Mouse (Mus musculus): ENCODE measurements around the gene Shroom3.
A peak's percentile ranks its signal among the peaks of the same experiment; 100 is the strongest.

Gene Shroom3

GRCm38 (mm10) chr5:92810922-92811533 is 127.8 kb downstream of the Shroom3 start:
- no peak for DNase-seq

- no peak for DNase-seq
These were observed 128.5 kb downstream of the Shroom3 start for GRCm38 (mm10) chr5:92811761-92812160.

DNA sequence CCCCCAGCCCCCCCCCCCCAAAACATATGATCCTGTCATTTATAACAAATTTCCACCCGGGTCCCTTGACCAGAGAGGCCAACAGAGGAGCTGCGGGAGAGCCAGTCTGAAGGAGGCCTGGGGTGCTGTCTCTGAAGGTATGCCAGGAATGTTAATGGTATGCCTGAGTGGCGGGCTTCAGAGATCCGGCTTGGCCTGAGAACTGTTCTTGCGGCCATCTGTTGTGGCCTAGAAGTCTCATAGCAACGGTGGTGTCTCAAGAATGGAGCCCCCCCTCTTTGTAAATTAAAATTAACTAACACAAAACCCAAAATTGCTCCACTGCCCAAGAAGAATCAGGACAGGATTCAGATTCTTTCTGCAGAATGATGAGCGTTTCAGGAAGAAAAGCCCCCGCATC is 129.7 kb downstream of the Shroom3 start:
- peak; percentile 26 for DNase-seq

DNA sequence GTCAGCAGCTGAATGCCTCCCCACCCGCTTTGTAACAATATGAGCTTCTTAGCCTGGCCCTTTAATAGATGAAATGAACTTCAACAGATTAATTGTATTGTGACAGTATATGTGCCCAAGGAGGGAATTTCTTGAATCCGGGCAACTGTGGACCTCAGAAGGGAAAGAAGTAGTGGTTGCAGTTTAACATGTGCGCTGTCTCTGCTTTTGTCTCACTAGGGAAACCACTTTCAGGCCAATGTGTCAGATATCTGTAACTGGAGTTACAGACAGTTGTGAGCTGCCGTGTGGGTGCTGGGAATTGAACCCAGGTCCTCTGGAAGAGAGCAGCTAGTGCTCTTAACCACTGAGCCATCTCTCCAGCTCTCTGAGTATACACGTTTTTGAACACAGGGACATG is 130.3 kb downstream of the Shroom3 start:
- no peak for DNase-seq

DNA sequence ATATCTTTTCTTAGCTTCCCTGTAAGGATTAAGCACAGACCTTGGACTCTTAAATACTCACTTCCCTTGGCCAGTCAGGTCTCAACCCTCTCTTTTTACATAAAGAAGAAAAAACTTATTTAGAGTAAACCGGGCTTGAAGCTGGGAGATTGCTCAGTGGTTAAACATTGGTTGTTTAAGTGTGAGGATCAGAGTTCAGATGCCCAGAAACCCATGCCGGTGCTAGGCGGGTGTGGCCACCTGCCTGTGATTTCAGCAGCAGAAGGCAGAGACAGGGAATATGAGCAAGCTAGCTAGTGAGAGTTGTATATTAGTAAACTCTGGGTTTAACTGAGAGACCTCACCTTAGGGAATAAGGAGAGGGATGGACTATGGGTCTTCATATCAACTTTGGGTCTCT is 131.4 kb downstream of the Shroom3 start:
- DNase-seq: no peak

GRCm38 (mm10) chr5:92817122-92817822 is 134.0 kb downstream of the Shroom3 start:
- DNase-seq: no peak

DNA sequence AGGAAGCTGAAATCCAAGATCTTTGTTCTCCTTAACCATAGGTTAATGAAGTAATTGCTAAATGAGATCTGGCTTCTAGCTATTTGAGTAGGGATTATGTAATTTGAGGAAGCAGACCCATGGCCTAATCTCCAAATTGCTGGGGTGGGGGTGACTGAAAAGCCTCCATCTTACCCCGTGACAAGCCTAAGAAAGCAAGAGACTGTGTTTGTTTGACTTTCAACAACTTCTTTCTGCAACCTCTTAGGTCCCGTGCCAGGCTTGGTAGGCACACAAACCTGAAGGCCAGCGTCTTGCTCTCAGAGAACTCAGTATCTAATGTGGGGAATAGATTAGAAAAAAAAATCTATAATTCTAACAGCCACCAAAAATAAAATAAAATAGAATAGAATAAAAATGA is 138.1 kb downstream of the Shroom3 start:
- DNase-seq: no peak

DNA sequence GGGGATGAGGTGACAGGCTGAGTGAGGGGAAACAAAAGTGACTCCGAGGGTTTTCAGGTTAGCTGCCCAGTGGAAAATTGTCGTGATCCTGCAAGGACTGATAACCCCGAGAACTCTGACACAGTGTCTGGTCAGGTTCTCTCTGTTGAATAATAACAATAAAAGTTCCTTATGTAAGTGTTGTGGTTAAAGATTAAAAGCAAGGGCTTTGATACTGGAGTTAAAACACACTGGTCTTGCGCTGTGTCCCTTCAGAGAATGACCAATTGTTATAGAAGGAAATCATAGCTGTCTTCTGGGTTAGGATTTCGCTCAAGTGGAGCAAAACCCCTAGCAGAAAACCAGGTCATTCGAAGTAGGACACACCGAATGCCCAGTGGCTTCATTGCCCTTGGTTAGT is 140.3 kb downstream of the Shroom3 start:
- DNase-seq: no peak

GRCm38 (mm10) chr5:92824304-92825009 is 141.2 kb downstream of the Shroom3 start:
- no peak for DNase-seq

DNA sequence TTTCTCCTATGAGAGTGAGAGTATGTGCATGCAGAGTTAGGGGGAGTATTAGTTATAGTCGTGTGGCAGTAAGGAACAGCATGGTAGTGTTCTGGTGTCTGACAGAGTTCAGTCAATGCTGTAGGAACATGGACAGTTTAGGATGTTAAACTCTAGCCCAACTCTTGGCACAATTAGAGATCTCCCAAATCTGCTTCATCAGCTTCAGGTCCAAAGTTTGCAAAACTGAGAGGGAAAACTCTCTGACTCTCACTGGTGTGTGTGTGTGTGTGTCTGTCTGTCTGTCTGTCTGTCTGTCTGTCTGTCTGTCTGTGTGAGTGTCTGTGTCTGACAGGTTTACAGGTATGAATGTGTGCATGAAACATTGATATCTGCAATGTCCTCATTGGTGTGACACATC is 147.2 kb downstream of the Shroom3 start:
- DNase-seq: no peak

DNA sequence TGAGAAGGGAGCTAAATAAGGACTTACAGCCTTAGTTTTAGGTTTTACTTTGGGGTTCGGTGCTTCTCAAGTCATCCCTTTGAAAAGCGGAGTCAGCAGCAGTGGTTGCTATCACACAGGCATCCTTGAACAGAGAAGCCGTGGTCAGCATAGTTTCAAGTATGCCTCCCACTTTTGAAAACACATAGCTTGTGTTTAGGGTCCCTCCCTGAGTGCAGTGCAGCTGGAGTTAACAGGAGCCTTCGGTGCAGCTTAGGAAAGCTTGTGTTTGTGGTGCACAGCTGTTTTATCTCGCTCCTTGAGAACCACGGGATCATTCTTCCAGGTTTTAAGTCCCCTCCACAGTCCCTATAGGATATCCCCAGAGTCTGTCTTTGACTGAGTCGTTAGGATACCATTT is 151.3 kb downstream of the Shroom3 start:
- DNase-seq: no peak

GRCm38 (mm10) chr5:92837311-92837710 is 154.1 kb downstream of the Shroom3 start:
- no peak for DNase-seq

- no peak for DNase-seq
These were observed 155.1 kb downstream of the Shroom3 start for GRCm38 (mm10) chr5:92838351-92838784.

GRCm38 (mm10) chr5:92839314-92839713 is 156.1 kb downstream of the Shroom3 start:
- DNase-seq: no peak

DNA sequence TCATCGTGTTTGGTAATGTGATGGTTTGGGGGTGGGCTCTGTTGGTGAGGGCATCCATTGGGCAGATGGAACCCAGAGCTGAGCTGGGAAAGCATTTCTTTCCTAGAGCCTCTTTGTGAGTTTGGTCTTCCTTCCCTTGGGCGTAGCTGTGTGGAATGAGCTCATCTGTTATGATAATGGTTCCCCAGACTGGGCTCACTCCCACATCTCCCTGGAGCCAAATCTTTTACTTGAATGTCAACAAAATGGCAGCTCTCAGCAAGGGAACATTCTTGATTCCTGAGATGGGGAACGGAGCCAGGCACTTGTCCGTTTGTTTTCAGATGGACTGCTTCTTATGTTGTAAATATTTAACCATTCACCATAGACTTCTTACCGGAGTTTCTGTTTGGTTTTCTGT is 158.2 kb downstream of the Shroom3 start:
- DNase-seq: no peak

DNA sequence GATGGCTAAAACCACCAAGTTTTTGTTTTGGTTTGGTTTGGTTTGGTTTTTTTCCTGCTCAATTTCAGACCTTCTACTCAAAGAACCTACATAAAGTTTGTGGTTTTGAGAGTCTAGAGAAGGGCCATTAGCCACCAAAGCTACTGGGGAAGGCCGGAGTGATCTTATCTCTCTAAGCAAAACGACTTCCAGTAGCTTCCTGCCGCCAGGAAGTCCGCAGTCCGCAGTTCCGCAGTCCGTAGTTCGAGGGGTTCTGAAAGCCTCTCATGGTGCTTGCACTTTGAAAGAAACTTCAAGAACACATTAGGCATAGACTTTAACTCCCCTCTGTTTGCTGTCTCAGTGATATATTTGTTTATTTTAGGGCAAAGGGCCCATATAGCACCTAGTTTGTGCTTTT is 159.2 kb downstream of the Shroom3 start:
- DNase-seq: no peak

DNA sequence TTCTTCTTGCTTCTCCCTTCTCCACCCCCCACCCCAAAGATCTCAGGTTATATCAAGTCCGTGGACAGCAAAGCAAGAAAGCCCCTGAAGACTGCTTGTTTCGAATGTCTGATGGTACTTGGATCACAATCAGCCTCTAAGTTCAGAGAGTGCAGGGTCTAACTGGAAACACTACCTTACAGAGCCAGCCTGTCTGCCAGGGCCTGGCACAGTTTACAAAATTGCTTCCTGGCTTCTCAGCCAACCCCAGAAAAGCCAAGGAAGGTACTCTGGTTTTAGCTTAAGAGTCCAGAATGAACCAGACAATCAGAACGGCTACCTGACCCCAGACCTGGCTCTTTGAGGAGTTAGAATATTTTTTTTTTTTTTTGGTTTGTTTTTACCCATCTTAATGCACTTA is 159.6 kb downstream of the Shroom3 start:
- DNase-seq: no peak

- DNase-seq: no peak
These were observed 160.9 kb downstream of the Shroom3 start for GRCm38 (mm10) chr5:92843850-92844785.

DNA sequence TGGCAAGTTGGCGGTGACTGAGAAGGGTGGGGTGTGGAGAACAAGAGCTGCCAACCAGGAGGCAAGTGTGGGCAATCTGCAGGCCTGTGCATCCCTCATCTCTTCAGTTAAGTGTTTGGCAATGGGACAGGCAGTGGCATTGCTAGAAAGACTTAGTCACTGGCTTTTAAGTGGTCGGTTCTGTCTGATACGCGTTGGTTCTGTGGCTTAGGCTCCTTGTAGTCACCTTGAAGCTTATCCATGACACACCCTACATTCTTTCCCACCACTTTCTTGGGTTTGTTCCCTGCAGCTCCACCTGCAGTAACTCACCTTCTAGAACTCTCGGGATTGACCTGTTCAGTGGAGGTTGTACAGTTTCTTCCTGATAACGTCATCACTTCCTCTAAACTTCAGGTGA is 166.5 kb downstream of the Shroom3 start:
- DNase-seq: no peak

DNA sequence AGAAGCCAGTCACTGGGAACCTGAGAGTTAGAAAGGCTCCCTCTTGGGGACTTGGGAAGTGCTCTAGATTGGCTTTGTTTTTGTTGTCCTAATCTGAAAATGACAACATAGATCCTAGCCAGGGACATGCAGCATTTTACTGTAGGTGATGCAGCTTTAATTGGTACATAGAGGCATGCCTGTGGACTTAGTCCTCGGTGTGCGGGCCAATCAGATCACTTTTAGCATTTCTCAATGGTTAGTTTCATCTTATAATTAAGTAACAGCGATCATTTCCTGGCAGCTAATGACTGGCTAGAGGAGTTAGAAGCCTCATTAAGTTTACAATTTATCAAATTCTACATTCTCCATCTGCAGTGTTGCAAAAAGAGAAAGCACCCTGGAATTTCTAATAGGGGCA is 167.7 kb downstream of the Shroom3 start:
- no peak for DNase-seq

GRCm38 (mm10) chr5:92854983-92855382 is 171.7 kb downstream of the Shroom3 start:
- no peak for DNase-seq

DNA sequence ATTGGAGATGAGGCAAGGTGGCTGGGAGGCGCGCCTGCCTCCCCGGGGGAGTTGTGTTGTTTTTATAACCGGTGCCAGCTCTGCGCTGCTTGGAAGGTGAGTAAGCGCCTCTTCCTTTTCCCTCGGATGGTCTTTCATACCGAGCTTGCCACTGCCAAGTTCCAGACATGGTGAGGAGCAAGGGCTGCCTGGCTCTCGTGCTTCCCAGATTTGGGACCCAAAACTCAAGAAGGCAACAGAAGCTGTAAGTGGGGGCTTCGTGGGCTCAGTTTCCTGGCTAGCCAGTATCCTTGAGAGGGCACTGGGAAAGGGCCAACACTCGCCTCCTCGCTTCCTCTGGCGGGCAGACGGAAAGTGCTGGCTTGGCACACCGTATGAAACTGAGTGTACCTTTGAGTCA is 173.1 kb downstream of the Shroom3 start:
- peak; percentile 34 for DNase-seq

- DNase-seq: no peak
These were observed 173.9 kb downstream of the Shroom3 start for GRCm38 (mm10) chr5:92857177-92857576.
